Mouse (Mus musculus) liver, postnatal 0 days (tissue): Measurements from ENCODE around the gene Chsy1. TPM values are rescaled to one million over a fixed set of nuclear protein-coding genes. Genes with fewer than 3 reads are reported as not detected.

Source experiments
- ATAC-seq: fragments of 200-750 bp; cut with Nextera tagmentation; 2 replicates; pipeline ENCODE4 v1.8.0; 2017; ENCODE audit warnings: mild to moderate bottlenecking, moderate library complexity
- DNase-seq: peaks from one replicate; pipeline ENCODE4 v3.0.0-alpha.2; 2016
- H3K27ac ChIP-seq: fragments of 300-500 bp; sonication (generic); 2 replicates; pipeline ENCODE4 v1.5.1; 2014; ENCODE audit warnings: antibody characterized with exemption, moderate library complexity, mild to moderate bottlenecking, low read depth
- H3K27me3 ChIP-seq: fragments of 300-500 bp; sonication (generic); 2 replicates; pipeline ENCODE4 v1.6.1; 2014; ENCODE audit warnings: low read length, control low read depth, mixed read lengths; ENCODE audit not compliant: insufficient read depth
- H3K36me3 ChIP-seq: fragments of 300-500 bp; sonication (generic); replicated peaks from 2 replicates; pipeline ENCODE4 v1.6.1; 2014; ENCODE audit warnings: mild to moderate bottlenecking, control low read depth, low read length, moderate library complexity, mixed read lengths; ENCODE audit not compliant: insufficient read depth
- H3K4me1 ChIP-seq: fragments of 300-500 bp; sonication (generic); 2 replicates; pipeline ENCODE4 v1.6.1; 2014; ENCODE audit warnings: antibody characterized with exemption, mild to moderate bottlenecking, control low read depth; ENCODE audit not compliant: insufficient read depth
- H3K4me2 ChIP-seq: fragments of 300-500 bp; sonication (generic); 2 replicates; pipeline ENCODE4 v1.6.1; 2014; ENCODE audit warnings: low read depth, mild to moderate bottlenecking, low read length, moderate library complexity, mixed read lengths
- H3K4me3 ChIP-seq: fragments of 300-500 bp; sonication (generic); 2 replicates; pipeline ENCODE4 v1.5.1; 2014; ENCODE audit warnings: low read depth, low read length
- H3K9ac ChIP-seq: fragments of 300-500 bp; sonication (generic); replicated peaks from 2 replicates; pipeline ENCODE4 v1.6.1; 2014; ENCODE audit warnings: mild to moderate bottlenecking, moderate library complexity
- H3K9me3 ChIP-seq: fragments of 300-500 bp; sonication (generic); 2 replicates; pipeline ENCODE4 v1.6.1; 2016; ENCODE audit warnings: mild to moderate bottlenecking, control low read depth, low read length, mixed read lengths
- CTCF ChIP-seq: sonication (generic); IDR thresholded peaks from 2 replicates; pipeline ENCODE4 v1.5.1; 2016; ENCODE audit warnings: antibody characterized with exemption, low read depth
- EP300 ChIP-seq: IDR thresholded peaks from 2 replicates; pipeline ENCODE4 v1.6.1; 2016; ENCODE audit warnings: antibody characterized with exemption, low read depth, mild to moderate bottlenecking
- WGBS: fragments of 180-500 bp; shearing (Covaris S2); extraction: QIAGEN DNeasy Blood & Tissue Kit; methylation state at CpG from one replicate; pipeline ENCODE4 v1.1.7; 2014; ENCODE audit not compliant: insufficient replicate concordance; 5-methylcytosine and 5-hydroxymethylcytosine counted together
- polyA plus RNA-seq: library from polyadenylated mRNA; unstranded; fragments of >200 nt; fragmentation: Nextera tagmentation; extraction: Ambion mirVana; gene quantifications from 2 replicates; pipeline ENCODE4 v1.2.1, GENCODE M21; 2015

Chsy1 gene
- polyA plus RNA-seq, 1 experiment from 2014 or later, result 5.0 TPM

DNA sequence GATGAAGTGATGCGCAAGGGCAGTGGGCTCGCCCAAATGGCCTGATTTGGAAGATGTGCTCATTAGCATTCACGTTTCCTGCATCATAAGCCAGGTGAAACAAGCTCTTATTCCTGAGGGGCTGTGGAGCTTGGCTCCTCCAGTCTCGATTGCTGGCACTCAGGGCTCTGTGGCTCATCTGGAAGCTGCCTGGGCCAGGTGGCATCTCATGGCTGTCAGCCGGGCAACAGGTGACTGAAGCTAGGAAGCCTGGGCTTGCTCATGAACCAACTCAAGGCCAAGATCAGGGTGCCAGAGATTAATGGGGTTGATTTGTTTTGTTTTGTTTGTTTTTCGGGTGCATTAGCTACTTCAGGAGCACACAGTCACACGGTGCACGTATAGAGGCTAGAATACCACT lies 16.7 kb upstream of the Chsy1 start:
- TF ChIP-seq CTCF, result no peak
- TF ChIP-seq EP300, result no peak
- Histone ChIP-seq H3K4me3 (no peak overlapping the region), H3K27ac (no peak overlapping the region), H3K27me3 (no peaks in the 10 kb centered on the region), H3K9me3 (no peaks in the 10 kb centered on the region), H3K9ac (no peak overlapping the region), H3K4me2 (no peak overlapping the region), H3K4me1 (no peaks in the 10 kb centered on the region), H3K36me3 (peaks cover 25% of the 10 kb centered on the region)
- WGBS, result 79% methylated on average over 8 of the region's 8 CpGs
- no peak for DNase-seq
- ATAC-seq, result no peak

DNA sequence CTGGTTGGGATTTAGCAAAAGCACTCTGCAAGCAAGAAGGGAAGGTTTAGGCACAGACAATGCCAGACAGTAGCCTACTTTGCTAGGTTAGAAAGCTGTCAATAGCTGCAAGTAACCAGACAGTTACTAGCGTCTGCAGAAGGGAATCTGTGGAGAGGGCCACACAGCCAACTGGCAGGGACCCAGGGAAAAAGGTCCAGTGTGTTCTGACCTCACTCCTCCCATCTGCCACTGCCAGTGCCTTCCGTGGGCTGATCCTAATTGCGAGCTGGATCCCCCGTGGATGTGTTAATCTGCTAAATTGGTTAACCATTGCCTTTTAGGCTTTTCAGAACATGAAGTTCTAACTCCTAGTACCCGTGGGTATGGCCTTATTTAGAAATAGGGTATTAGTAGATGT lies 15.2 kb upstream of the Chsy1 start:
- H3K4me1 ChIP-seq, result no peaks in the 10 kb centered on the region
- no peak overlapping the region for H3K9ac ChIP-seq
- H3K4me3 ChIP-seq, result no peak overlapping the region
- H3K9me3 ChIP-seq, result no peaks in the 10 kb centered on the region
- 75% methylated on average over 5 of the region's 5 CpGs for WGBS
- no peak overlapping the region for H3K4me2 ChIP-seq
- ATAC-seq, result no peak
- TF ChIP-seq EP300 (no peak), CTCF (no peak)
- H3K36me3 ChIP-seq, result peaks cover 12% of the 10 kb centered on the region
- no peaks in the 10 kb centered on the region for H3K27me3 ChIP-seq
- no peak overlapping the region for H3K27ac ChIP-seq
- no peak for DNase-seq

DNA sequence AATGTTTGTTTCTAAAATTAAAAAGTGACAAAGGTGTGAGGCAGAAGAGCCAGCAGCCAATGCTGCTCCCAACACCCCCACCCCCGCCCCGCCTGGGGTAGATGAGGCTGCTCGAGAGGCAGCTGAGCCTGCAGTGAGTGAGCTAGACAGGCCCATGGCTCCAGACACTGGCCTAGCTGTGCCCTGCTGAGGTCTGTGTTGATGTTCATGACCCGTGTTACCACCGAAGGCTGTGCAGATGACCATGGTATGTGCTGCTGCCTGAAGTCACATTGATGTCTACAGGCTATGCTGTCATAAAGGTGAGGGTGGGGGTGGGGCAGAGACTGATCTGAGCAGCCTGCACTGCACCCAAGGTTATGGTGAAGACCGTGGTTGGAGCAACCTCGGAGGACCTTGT lies 10.5 kb upstream of the Chsy1 start:
- Histone ChIP-seq H3K9me3 (no peaks in the 10 kb centered on the region), H3K36me3 (no peaks in the 10 kb centered on the region), H3K4me1 (no peaks in the 10 kb centered on the region), H3K4me3 (no peak overlapping the region), H3K27ac (no peak overlapping the region), H3K4me2 (no peak overlapping the region), H3K9ac (no peak overlapping the region), H3K27me3 (no peaks in the 10 kb centered on the region; the same call in 1 of the 2 replicates)
- DNase-seq, result no peak
- TF ChIP-seq CTCF, result no peak
- TF ChIP-seq EP300, result no peak
- 73% methylated on average over 7 of the region's 7 CpGs for WGBS
- ATAC-seq, result no peak

DNA sequence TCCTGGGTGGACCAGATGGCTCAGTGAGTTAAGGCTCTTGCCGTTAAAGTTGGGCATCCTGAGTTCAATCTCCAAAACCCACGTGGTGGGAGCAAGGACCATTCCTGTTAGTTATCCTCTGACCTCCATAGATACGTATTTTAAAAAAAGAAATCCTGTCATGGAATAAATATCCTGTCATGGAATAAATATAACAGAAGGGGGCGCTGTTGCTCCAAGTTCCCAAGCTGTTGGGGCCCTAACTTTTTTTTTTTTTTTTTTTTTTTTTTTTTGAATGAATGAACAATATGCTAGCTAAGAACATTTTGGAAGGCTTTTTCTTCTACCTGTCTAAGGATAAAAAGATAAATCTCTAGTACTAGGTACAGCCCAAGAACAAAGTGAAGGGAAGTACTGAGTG lies 7.4 kb upstream of the Chsy1 start:
- no peak for DNase-seq
- 3% methylated on average over 4 of the region's 4 CpGs for WGBS

DNA sequence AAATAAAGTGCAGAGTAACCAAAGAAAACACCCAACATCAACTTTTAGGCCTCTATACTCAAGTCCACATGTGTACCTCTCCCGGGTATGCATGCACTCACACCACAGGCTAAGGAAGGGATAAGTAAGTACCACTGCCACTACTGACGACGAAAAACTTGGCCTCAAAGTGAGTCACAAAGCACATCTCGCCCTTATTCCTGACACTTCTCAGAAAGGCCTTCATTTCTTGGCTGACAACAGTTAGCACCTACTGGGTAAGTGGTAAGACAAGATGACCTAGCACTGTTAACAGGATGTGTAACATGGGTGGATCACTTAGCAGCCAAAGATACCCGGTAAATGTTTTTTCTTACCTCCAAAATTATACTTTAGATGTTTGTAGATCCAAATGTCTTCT lies 4.8 kb upstream of the Chsy1 start:
- 77% methylated on average over 5 of the region's 5 CpGs for WGBS

More for the DNA sequence above, 7.4 kb upstream of the Chsy1 start:
- no peak overlapping the region for H3K27ac ChIP-seq
- TF ChIP-seq CTCF, result peak; percentile 76
- 0 out of 2 replicates have a peak, but pooled peaks have one; percentile 15 for TF ChIP-seq EP300
- H3K27me3 ChIP-seq, result no peaks in the 10 kb centered on the region; the same call in 1 of the 2 replicates
- no peak overlapping the region for H3K9ac ChIP-seq
- H3K4me3 ChIP-seq, result no peak overlapping the region
- H3K36me3 ChIP-seq, result no peaks in the 10 kb centered on the region
- H3K4me2 ChIP-seq, result no peak overlapping the region
- no peaks in the 10 kb centered on the region for H3K4me1 ChIP-seq
- no peak for ATAC-seq
- no peaks in the 10 kb centered on the region for H3K9me3 ChIP-seq

DNA sequence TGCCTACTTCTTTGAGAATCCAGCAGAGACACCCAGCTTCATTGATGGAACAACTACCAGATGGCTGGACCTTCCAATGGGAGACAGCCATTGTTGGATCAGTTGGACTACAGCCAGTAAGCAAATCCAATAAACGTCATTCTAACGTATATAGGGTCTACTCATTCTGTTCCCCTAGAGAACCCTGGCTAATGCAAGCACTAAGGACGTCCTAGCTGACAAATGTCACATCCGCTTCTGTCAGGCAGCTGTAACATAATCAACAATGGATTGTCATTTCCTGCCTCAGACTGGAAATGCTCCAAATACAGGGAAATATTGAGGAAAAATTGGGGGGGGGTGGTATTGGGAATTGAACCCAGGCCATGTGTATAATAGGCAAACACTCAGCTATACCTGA lies 3.5 kb upstream of the Chsy1 start:
- Histone ChIP-seq H3K27ac (no peak overlapping the region), H3K4me1 (peaks cover 3% of the 10 kb centered on the region; the same call in 1 of the 2 replicates), H3K9ac (no peak overlapping the region), H3K27me3 (no peaks in the 10 kb centered on the region; the same call in 1 of the 2 replicates), H3K4me3 (no peak overlapping the region), H3K36me3 (no peaks in the 10 kb centered on the region), H3K4me2 (no peak overlapping the region), H3K9me3 (no peaks in the 10 kb centered on the region)
- 49% methylated on average over 4 of the region's 4 CpGs for whole genome bisulfite sequencing
- no peak for DNase-seq
- ATAC-seq, result no peak
- TF ChIP-seq EP300, result no peak
- TF ChIP-seq CTCF, result no peak

More for the DNA sequence above, 4.8 kb upstream of the Chsy1 start:
- Histone ChIP-seq H3K4me3 (no peak overlapping the region), H3K9me3 (no peaks in the 10 kb centered on the region), H3K36me3 (no peaks in the 10 kb centered on the region), H3K27me3 (no peaks in the 10 kb centered on the region; the same call in 1 of the 2 replicates), H3K9ac (no peak overlapping the region), H3K4me2 (no peak overlapping the region), H3K27ac (no peak overlapping the region), H3K4me1 (no peaks in the 10 kb centered on the region)
- no peak for TF ChIP-seq CTCF
- no peak for TF ChIP-seq EP300
- ATAC-seq (no peak), DNase-seq (no peak)

DNA sequence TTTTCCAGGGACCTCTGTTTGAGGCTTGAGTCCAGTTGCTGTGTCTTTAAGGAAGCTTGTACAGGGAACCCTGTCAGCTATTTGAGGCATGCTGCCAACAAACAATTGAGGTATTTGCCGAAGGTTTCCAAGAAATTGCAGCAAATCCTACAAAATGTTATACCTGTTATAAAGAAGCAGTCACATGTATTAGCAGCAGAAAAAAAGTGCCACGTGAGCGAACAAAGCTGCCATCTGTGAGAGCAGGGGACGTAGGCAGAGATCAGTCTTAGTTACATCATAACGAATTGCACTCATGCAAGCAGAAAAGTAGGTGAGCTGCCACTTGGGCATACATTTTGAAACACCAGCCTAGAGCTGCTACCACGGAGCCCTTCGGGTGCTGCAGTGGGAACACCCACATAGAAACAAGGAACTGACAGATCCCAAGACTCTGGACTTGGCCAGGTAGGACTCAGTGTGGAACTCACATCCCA lies 2.7 kb upstream of the Chsy1 start:
- H3K9ac ChIP-seq, result no peak overlapping the region
- H3K27me3 ChIP-seq, result no peaks in the 10 kb centered on the region
- no peak for ATAC-seq
- DNase-seq, result no peak
- TF ChIP-seq CTCF, result no peak
- no peak for TF ChIP-seq EP300
- no peak overlapping the region for H3K4me3 ChIP-seq
- H3K4me1 ChIP-seq, result peaks cover 6% of the 10 kb centered on the region; the same call in 1 of the 2 replicates
- 0 out of 2 replicates have a peak overlapping the region, but pooled peaks have one; percentile 13 for H3K27ac ChIP-seq
- H3K4me2 ChIP-seq, result no peak overlapping the region
- H3K9me3 ChIP-seq, result no peaks in the 10 kb centered on the region
- 57% methylated on average over 7 of the region's 7 CpGs for WGBS
- no peaks in the 10 kb centered on the region for H3K36me3 ChIP-seq
